Mouse (Mus musculus): Measurements from ENCODE around the gene Fam19a1. TPM values are rescaled to one million over a fixed set of nuclear protein-coding genes. Genes with fewer than 3 reads are reported as not detected.

Gene Fam19a1
- polyA plus RNA-seq, 1 experiment, result not detected

DNA sequence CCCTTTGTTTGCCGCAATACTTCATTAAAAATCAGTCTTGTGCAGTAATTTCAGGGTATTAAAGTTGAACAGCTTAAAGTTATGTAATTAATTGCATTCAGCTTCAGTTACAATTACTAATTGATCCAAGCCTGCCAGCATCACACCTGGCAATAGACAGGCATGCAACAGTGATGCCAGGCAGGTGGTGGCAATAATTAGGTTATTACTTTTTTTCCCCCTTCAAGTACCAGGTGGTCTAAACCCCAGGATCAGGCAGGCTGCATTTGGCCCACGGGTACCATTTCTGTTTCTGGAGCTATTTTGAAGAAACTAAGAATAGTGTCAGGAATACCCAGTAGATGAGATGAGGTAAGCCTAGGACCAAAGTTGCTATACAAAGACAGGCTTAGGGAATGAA, 141.9 kb downstream of the Fam19a1 start:
- Histone ChIP-seq H3K4me3 (ENCODE audit: control insufficient read depth, low read depth, low read length) (no peak overlapping the region), H3K4me1 (ENCODE audit: control insufficient read depth, insufficient read depth, low read length) (no peaks in the 10 kb centered on the region), H3K27me3 (ENCODE audit: control insufficient read depth, insufficient read depth, low read length) (no peaks in the 10 kb centered on the region), H3K27ac (ENCODE audit: control insufficient read depth, insufficient read depth, low read depth, low read length) (no peak overlapping the region), H3K36me3 (ENCODE audit: control insufficient read depth, insufficient read depth, low read length) (no peaks in the 10 kb centered on the region)
- TF ChIP-seq CTCF (IDR thresholded peaks at IDR 0.05; ENCODE audit: control insufficient read depth, insufficient read depth, insufficient replicate concordance, low read depth, low read length) (no peak), POLR2A (IDR thresholded peaks at IDR 0.05; ENCODE audit: control insufficient read depth, low read depth, low read length) (no peak)

GRCm38 (mm10) chr6:96258651-96259050, 145.7 kb downstream of the Fam19a1 start:
- Histone ChIP-seq H3K4me1 (ENCODE audit: control insufficient read depth, insufficient read depth, low read length) (no peaks in the 10 kb centered on the region), H3K4me3 (ENCODE audit: control insufficient read depth, low read depth, low read length) (no peak overlapping the region), H3K36me3 (ENCODE audit: control insufficient read depth, insufficient read depth, low read length) (no peaks in the 10 kb centered on the region), H3K27me3 (ENCODE audit: control insufficient read depth, insufficient read depth, low read length) (no peaks in the 10 kb centered on the region), H3K27ac (ENCODE audit: control insufficient read depth, insufficient read depth, low read depth, low read length) (no peak overlapping the region)
- TF ChIP-seq CTCF (IDR thresholded peaks at IDR 0.05; ENCODE audit: control insufficient read depth, insufficient read depth, insufficient replicate concordance, low read depth, low read length) (no peak), POLR2A (IDR thresholded peaks at IDR 0.05; ENCODE audit: control insufficient read depth, low read depth, low read length) (no peak)

DNA sequence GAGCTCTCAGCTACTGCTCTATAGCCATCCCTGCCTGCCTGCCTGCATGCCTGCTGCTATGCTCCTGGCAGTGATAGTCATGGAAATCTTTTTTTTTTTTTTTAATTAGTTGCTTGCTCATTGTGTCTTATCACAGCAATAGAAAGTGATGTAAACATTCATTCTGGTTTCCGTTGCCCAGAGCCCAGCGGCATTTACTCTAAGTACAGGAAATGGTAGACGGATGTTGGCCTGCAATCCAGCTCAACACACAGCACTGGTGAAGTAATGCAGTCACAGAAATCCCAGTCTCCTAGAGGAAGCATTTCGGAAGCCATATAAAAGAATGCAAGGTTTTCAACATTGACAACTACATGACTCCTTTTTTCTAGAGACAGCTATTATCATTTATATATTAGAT, 153.5 kb downstream of the Fam19a1 start:
- H3K27me3 ChIP-seq (ENCODE audit: control insufficient read depth, insufficient read depth, low read length), result no peaks in the 10 kb centered on the region
- no peaks in the 10 kb centered on the region for H3K36me3 ChIP-seq (ENCODE audit: control insufficient read depth, insufficient read depth, low read length)
- no peak for TF ChIP-seq CTCF (IDR thresholded peaks at IDR 0.05; ENCODE audit: control insufficient read depth, insufficient read depth, insufficient replicate concordance, low read depth, low read length)
- peaks cover 4% of the 10 kb centered on the region; the same call in 1 of the 2 replicates for H3K4me1 ChIP-seq (ENCODE audit: control insufficient read depth, insufficient read depth, low read length)
- H3K27ac ChIP-seq (ENCODE audit: control insufficient read depth, insufficient read depth, low read depth, low read length), result no peak overlapping the region
- no peak overlapping the region for H3K4me3 ChIP-seq (ENCODE audit: control insufficient read depth, low read depth, low read length)

GRCm38 (mm10) chr6:96268788-96269187, 155.8 kb downstream of the Fam19a1 start:
- TF ChIP-seq POLR2A (IDR thresholded peaks at IDR 0.05; ENCODE audit: control insufficient read depth, low read depth, low read length) (no peak), CTCF (IDR thresholded peaks at IDR 0.05; ENCODE audit: control insufficient read depth, insufficient read depth, insufficient replicate concordance, low read depth, low read length) (no peak)
- Histone ChIP-seq H3K27me3 (ENCODE audit: control insufficient read depth, insufficient read depth, low read length) (no peaks in the 10 kb centered on the region), H3K27ac (ENCODE audit: control insufficient read depth, insufficient read depth, low read depth, low read length) (no peak overlapping the region), H3K36me3 (ENCODE audit: control insufficient read depth, insufficient read depth, low read length) (no peaks in the 10 kb centered on the region), H3K4me3 (ENCODE audit: control insufficient read depth, low read depth, low read length) (no peak overlapping the region), H3K4me1 (ENCODE audit: control insufficient read depth, insufficient read depth, low read length) (peaks cover 4% of the 10 kb centered on the region; the same call in 1 of the 2 replicates)

GRCm38 (mm10) chr6:96270436-96270835, 157.5 kb downstream of the Fam19a1 start:
- no peak overlapping the region for H3K4me3 ChIP-seq (ENCODE audit: control insufficient read depth, low read depth, low read length)
- no peaks in the 10 kb centered on the region for H3K4me1 ChIP-seq (ENCODE audit: control insufficient read depth, insufficient read depth, low read length)
- H3K36me3 ChIP-seq (ENCODE audit: control insufficient read depth, insufficient read depth, low read length), result no peaks in the 10 kb centered on the region
- TF ChIP-seq CTCF (IDR thresholded peaks at IDR 0.05; ENCODE audit: control insufficient read depth, insufficient read depth, insufficient replicate concordance, low read depth, low read length), result no peak
- no peak for TF ChIP-seq POLR2A (IDR thresholded peaks at IDR 0.05; ENCODE audit: control insufficient read depth, low read depth, low read length)
- H3K27me3 ChIP-seq (ENCODE audit: control insufficient read depth, insufficient read depth, low read length), result no peaks in the 10 kb centered on the region
- no peak overlapping the region for H3K27ac ChIP-seq (ENCODE audit: control insufficient read depth, insufficient read depth, low read depth, low read length)

- H3K4me1 ChIP-seq (ENCODE audit: control insufficient read depth, insufficient read depth, low read length), result no peaks in the 10 kb centered on the region
- no peaks in the 10 kb centered on the region for H3K36me3 ChIP-seq (ENCODE audit: control insufficient read depth, insufficient read depth, low read length)
- TF ChIP-seq CTCF (IDR thresholded peaks at IDR 0.05; ENCODE audit: control insufficient read depth, insufficient read depth, insufficient replicate concordance, low read depth, low read length), result no peak
- no peak overlapping the region for H3K4me3 ChIP-seq (ENCODE audit: control insufficient read depth, low read depth, low read length)
- H3K27me3 ChIP-seq (ENCODE audit: control insufficient read depth, insufficient read depth, low read length), result no peaks in the 10 kb centered on the region
- H3K27ac ChIP-seq (ENCODE audit: control insufficient read depth, insufficient read depth, low read depth, low read length), result no peak overlapping the region
Observed at GRCm38 (mm10) chr6:96283731-96284130, 170.8 kb downstream of the Fam19a1 start.

DNA sequence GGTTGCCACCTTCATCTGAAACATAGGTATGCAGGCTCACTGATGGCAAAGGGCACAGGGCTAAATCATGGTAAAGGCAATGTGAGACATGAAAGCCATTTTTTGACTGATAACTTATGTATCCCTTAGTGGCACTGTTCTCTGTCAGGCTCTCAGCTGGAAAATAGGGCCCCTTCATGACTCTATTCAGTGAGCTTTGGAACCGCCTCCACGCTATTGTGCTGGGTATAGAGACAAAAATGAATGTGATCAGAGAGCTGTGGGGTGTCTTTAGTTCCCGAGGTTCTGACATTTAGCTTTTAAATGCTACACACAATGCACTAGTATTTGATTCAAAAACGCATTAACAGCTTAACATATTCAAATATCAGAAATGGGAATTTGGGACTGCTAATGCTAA, 171.6 kb downstream of the Fam19a1 start:
- TF ChIP-seq CTCF (IDR thresholded peaks at IDR 0.05; ENCODE audit: control insufficient read depth, insufficient read depth, insufficient replicate concordance, low read depth, low read length) (no peak), POLR2A (IDR thresholded peaks at IDR 0.05; ENCODE audit: control insufficient read depth, low read depth, low read length) (no peak)
- no peaks in the 10 kb centered on the region for H3K4me1 ChIP-seq (ENCODE audit: control insufficient read depth, insufficient read depth, low read length)
- no peaks in the 10 kb centered on the region for H3K36me3 ChIP-seq (ENCODE audit: control insufficient read depth, insufficient read depth, low read length)
- H3K4me3 ChIP-seq (ENCODE audit: control insufficient read depth, low read depth, low read length), result no peak overlapping the region
- H3K27me3 ChIP-seq (ENCODE audit: control insufficient read depth, insufficient read depth, low read length), result no peaks in the 10 kb centered on the region
- H3K27ac ChIP-seq (ENCODE audit: control insufficient read depth, insufficient read depth, low read depth, low read length), result no peak overlapping the region

DNA sequence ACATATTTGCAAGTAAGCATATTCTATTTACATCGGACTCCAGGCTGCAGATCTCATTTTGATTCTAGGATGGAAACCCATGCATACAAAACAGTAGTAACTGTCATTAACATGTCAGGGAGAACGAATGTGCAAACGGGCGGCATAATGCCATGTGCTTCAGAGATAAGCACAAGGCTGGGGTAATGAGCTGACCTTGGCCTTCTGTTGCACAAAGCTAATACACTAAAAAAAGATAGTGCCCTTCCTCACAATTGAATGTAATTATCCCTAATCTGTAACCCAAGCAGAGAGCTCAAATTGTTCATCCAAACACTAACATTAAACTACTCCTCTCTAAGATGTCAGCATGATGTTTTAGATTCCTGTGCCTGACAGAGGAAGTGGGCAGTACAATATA, 173.3 kb downstream of the Fam19a1 start:
- Histone ChIP-seq H3K4me3 (ENCODE audit: control insufficient read depth, low read depth, low read length) (no peak overlapping the region), H3K36me3 (ENCODE audit: control insufficient read depth, insufficient read depth, low read length) (no peaks in the 10 kb centered on the region), H3K27me3 (ENCODE audit: control insufficient read depth, insufficient read depth, low read length) (no peaks in the 10 kb centered on the region), H3K4me1 (ENCODE audit: control insufficient read depth, insufficient read depth, low read length) (no peaks in the 10 kb centered on the region), H3K27ac (ENCODE audit: control insufficient read depth, insufficient read depth, low read depth, low read length) (no peak overlapping the region)
- TF ChIP-seq POLR2A (IDR thresholded peaks at IDR 0.05; ENCODE audit: control insufficient read depth, low read depth, low read length) (no peak), CTCF (IDR thresholded peaks at IDR 0.05; ENCODE audit: control insufficient read depth, insufficient read depth, insufficient replicate concordance, low read depth, low read length) (no peak)

Data from testis, adult 2 months (tissue).